Mouse (Mus musculus) hindbrain, embryonic 10.5 days (tissue): ENCODE data around the gene Nfix. TPM values are rescaled to one million over a fixed set of nuclear protein-coding genes. Genes with fewer than 3 reads are reported as not detected.

Source experiments
- DNase-seq: peaks from one replicate; pipeline ENCODE4 v3.0.0-alpha.2; 2017; ENCODE audit warnings: low spot score
- H3K27ac ChIP-seq: fragments of 300-500 bp; sonication (generic); 2 replicates; pipeline ENCODE4 v1.5.1; 2016; ENCODE audit warnings: mild to moderate bottlenecking, moderate library complexity
- H3K27me3 ChIP-seq: fragments of 300-500 bp; sonication (generic); 2 replicates; pipeline ENCODE4 v1.6.1; 2016; ENCODE audit warnings: mild to moderate bottlenecking; ENCODE audit not compliant: poor library complexity, insufficient read depth, severe bottlenecking
- H3K36me3 ChIP-seq: fragments of 300-500 bp; sonication (generic); 2 replicates; pipeline ENCODE4 v1.6.1; 2016; ENCODE audit warnings: mild to moderate bottlenecking, moderate library complexity
- H3K4me1 ChIP-seq: fragments of 300-500 bp; sonication (generic); replicated peaks from 2 replicates; pipeline ENCODE4 v1.6.1; 2016; ENCODE audit warnings: mild to moderate bottlenecking
- H3K4me3 ChIP-seq: fragments of 300-500 bp; sonication (generic); 2 replicates; pipeline ENCODE4 v1.5.1; 2016; ENCODE audit warnings: mild to moderate bottlenecking, moderate library complexity
- H3K9me3 ChIP-seq: fragments of 300-500 bp; sonication (generic); 2 replicates; pipeline ENCODE4 v1.6.1; 2016; ENCODE audit warnings: mild to moderate bottlenecking, moderate library complexity
- WGBS: fragments of 180-500 bp; shearing (Covaris S2); methylation state at CpG from one replicate; pipeline ENCODE4 v1.1.7; 2016; 5-methylcytosine and 5-hydroxymethylcytosine counted together
- polyA plus RNA-seq: library from polyadenylated mRNA; unstranded; fragments of >200 nt; fragmentation: Nextera tagmentation; extraction: Ambion mirVana; gene quantifications from 2 replicates; pipeline ENCODE4 v1.2.1, GENCODE M21; 2016

The Nfix gene
- polyA plus RNA-seq, 1 experiment from 2014 or later: 0.29 TPM

- no peaks in the 10 kb centered on the region for H3K36me3 ChIP-seq
- H3K9me3 ChIP-seq: no peaks in the 10 kb centered on the region
- H3K27me3 ChIP-seq: peaks cover 98% of the 10 kb centered on the region
- peaks cover 14% of the 10 kb centered on the region; the same call in 1 of the 2 replicates for H3K4me1 ChIP-seq
- H3K27ac ChIP-seq: peak overlapping the region; percentile 62
- H3K4me3 ChIP-seq: peak overlapping the region; percentile 56
- WGBS: under 1% methylated on average over 103 of the region's 108 CpGs
- DNase-seq: peak; percentile 49
These were observed 810 bp downstream of the Nfix start for GRCm38 (mm10) chr8:84799136-84799931.

- Histone ChIP-seq H3K4me3 (peak overlapping the region; percentile 56), H3K4me1 (peaks cover 19% of the 10 kb centered on the region; the same call in 1 of the 2 replicates), H3K27me3 (peaks cover 98% of the 10 kb centered on the region), H3K9me3 (no peaks in the 10 kb centered on the region), H3K27ac (no peak overlapping the region), H3K36me3 (no peaks in the 10 kb centered on the region)
- DNase-seq: peak; percentile 24
- WGBS: 37% methylated on average over 10 of the region's 10 CpGs
These were observed 1.6 kb downstream of the Nfix start for GRCm38 (mm10) chr8:84798446-84799135.

GRCm38 (mm10) chr8:84797971-84798370 lies 2.2 kb downstream of the Nfix start:
- WGBS: 64% methylated on average over 6 of the region's 6 CpGs
- no peak overlapping the region for H3K27ac ChIP-seq
- peaks cover 19% of the 10 kb centered on the region; the same call in 1 of the 2 replicates for H3K4me1 ChIP-seq
- peaks cover 98% of the 10 kb centered on the region for H3K27me3 ChIP-seq
- H3K9me3 ChIP-seq: no peaks in the 10 kb centered on the region
- H3K36me3 ChIP-seq: no peaks in the 10 kb centered on the region
- H3K4me3 ChIP-seq: no peak overlapping the region
- DNase-seq: no peak

- Histone ChIP-seq H3K27me3 (peaks cover 98% of the 10 kb centered on the region), H3K4me1 (peaks cover 19% of the 10 kb centered on the region; the same call in 1 of the 2 replicates), H3K36me3 (no peaks in the 10 kb centered on the region), H3K9me3 (no peaks in the 10 kb centered on the region), H3K27ac (no peak overlapping the region), H3K4me3 (no peak overlapping the region)
- no peak for DNase-seq
- 73% methylated on average over 15 of the region's 15 CpGs for WGBS
These were observed 2.8 kb downstream of the Nfix start for GRCm38 (mm10) chr8:84797256-84797797.

GRCm38 (mm10) chr8:84794486-84794885 lies 5.7 kb downstream of the Nfix start:
- peaks cover 100% of the 10 kb centered on the region for H3K27me3 ChIP-seq
- WGBS: 53% methylated on average over 7 of the region's 7 CpGs
- no peaks in the 10 kb centered on the region for H3K9me3 ChIP-seq
- no peak overlapping the region for H3K27ac ChIP-seq
- H3K4me1 ChIP-seq: peaks cover 13% of the 10 kb centered on the region; the same call in 1 of the 2 replicates
- H3K36me3 ChIP-seq: no peaks in the 10 kb centered on the region
- DNase-seq: no peak
- H3K4me3 ChIP-seq: no peak overlapping the region

DNA sequence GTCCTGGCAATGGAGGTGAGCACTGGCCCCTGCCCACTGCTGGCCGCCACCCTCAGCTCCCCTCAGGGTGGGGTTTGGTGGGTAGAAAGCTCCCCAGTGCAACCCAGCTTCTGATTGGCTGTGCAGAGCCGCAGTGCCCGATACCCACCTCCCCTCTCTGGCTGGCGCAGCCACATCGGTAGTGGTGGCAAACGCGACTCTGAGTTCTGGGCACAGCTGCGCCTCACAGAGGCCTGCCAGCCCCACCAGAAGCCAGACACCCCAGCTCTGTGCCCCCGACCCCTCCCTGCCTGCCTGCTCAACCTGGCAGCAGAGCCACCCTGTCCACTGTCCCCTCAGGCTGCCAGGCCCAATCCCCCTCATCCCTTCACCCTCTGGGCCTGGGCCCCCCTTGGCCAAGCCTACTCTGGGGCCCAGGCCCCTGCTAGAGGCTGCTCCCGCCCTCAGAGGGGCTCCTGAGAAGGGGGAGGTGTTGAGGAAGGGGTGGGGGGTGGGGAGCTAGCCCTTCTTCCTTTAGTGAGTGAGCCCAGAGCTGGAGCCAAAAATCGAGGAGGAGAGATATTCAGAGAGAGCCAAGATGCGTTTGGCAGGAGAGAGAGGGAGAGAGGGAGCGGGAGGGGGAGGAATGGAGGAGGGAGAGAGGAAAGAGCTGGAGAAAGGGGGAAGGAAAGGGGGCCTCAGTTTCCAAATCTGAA lies 6.2 kb downstream of the Nfix start:
- 56% methylated on average over 13 of the region's 13 CpGs for WGBS
- Histone ChIP-seq H3K9me3 (no peaks in the 10 kb centered on the region), H3K36me3 (no peaks in the 10 kb centered on the region), H3K27ac (no peak overlapping the region), H3K4me1 (peaks cover 7% of the 10 kb centered on the region; the same call in 1 of the 2 replicates), H3K27me3 (peaks cover 100% of the 10 kb centered on the region), H3K4me3 (no peak overlapping the region)
- no peak for DNase-seq

DNA sequence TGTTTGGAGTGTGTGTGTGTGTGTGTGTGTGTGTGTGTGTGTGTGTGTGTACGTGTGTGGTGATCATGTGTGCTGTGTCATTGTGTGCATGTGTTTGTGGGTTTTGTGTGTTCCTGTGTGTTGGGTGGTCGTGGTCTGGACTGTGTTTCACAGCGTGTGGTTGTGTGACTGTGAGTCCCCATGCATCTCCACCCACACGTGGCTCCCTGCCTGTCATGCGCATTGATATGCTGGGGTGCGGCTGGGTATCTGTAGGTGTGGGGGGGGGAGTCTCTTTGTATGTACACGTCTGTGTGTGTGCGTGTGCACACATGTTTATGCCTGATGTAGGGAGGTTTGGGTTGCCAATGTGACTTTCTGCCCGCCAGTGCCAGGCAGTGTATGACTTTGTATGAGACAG lies 7.0 kb downstream of the Nfix start:
- H3K9me3 ChIP-seq: no peaks in the 10 kb centered on the region
- peaks cover 100% of the 10 kb centered on the region for H3K27me3 ChIP-seq
- H3K4me3 ChIP-seq: no peak overlapping the region
- H3K4me1 ChIP-seq: peaks cover 5% of the 10 kb centered on the region; the same call in 1 of the 2 replicates
- H3K36me3 ChIP-seq: no peaks in the 10 kb centered on the region
- H3K27ac ChIP-seq: no peak overlapping the region
- DNase-seq: no peak
- WGBS: 87% methylated on average over 9 of the region's 9 CpGs

DNA sequence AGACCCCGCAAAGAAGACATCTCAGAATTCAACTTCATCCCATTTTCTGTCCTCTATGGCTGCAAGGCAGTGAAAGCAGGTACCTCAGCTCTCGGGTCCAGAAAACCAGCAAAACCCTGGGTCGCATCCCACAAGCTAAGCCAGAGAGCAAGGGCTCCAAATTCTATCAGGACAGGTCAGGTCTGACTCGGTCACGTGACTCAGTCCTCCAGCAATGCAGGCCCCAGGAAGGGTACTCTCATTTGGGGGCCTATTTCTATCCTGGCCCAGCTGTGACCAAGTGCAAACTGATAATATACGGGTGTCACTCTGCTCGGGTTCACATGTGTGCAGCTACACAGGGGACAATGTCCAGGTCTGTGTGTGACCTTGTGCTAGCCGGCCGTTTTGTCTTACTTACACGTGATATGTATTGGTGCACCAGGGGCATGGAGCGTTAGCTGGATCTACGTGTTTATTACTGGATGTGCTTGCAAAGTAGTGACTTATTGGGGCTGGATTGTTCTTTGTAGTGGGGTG lies 7.7 kb downstream of the Nfix start:
- no peak for DNase-seq
- Histone ChIP-seq H3K36me3 (no peaks in the 10 kb centered on the region), H3K9me3 (no peaks in the 10 kb centered on the region), H3K4me3 (no peak overlapping the region), H3K27ac (no peak overlapping the region), H3K4me1 (peaks cover 5% of the 10 kb centered on the region; the same call in 1 of the 2 replicates), H3K27me3 (peaks cover 100% of the 10 kb centered on the region)
- WGBS: 75% methylated on average over 12 of the region's 12 CpGs

DNA sequence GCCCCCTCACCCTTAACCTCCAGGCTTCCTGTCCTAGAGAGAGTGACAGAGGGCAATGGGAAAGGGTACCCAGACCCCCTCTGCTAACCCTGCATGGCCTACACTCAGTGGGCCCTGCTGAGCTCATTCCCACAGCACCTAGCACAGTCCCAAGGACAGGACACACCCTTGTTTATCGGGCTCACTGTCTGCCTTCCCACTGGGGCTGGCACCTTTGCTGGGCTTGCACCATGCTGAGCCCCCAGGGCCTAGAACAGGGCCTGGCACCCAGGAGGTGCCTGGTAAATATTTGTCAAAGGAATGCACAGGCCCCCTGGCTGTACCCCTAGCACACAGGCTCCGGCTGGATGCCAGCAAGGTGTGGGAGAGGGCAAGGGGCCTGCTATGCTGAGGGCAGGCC lies 9.6 kb downstream of the Nfix start:
- H3K4me3 ChIP-seq: no peak overlapping the region
- H3K4me1 ChIP-seq: peaks cover 10% of the 10 kb centered on the region
- DNase-seq: no peak
- H3K36me3 ChIP-seq: no peaks in the 10 kb centered on the region
- H3K9me3 ChIP-seq: no peaks in the 10 kb centered on the region
- peaks cover 100% of the 10 kb centered on the region for H3K27me3 ChIP-seq
- 63% methylated on average over 2 of the region's 2 CpGs for WGBS
- no peak overlapping the region for H3K27ac ChIP-seq

- 74% methylated on average over 9 of the region's 9 CpGs for WGBS
- Histone ChIP-seq H3K36me3 (no peaks in the 10 kb centered on the region), H3K27ac (no peak overlapping the region), H3K27me3 (peaks cover 100% of the 10 kb centered on the region), H3K4me3 (no peak overlapping the region), H3K4me1 (peaks cover 10% of the 10 kb centered on the region), H3K9me3 (no peaks in the 10 kb centered on the region)
- DNase-seq: no peak
These were observed 10.2 kb downstream of the Nfix start for GRCm38 (mm10) chr8:84789855-84790486.

DNA sequence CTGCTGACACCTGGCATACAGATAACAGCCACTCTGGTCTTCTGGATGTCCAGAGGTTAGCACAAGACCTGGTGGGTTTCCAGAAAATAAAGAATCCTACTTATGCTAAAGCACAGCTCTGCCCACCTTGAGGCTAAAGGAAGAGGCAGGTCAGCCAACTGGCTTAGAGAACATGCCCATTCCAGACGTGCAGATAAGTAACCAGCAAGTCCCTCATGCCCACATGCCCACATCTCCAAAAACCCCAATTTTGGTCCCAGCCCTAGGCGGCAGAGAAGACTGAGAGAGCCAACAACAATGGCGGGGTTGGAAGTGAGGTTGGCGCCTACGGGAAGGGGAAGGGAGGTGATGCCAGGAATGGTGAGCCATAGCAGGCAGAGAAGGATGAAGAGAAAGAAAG lies 10.8 kb downstream of the Nfix start:
- Histone ChIP-seq H3K9me3 (no peaks in the 10 kb centered on the region), H3K36me3 (no peaks in the 10 kb centered on the region), H3K27me3 (peaks cover 100% of the 10 kb centered on the region), H3K27ac (no peak overlapping the region), H3K4me3 (no peak overlapping the region), H3K4me1 (peaks cover 10% of the 10 kb centered on the region)
- DNase-seq: no peak
- WGBS: 36% methylated on average over 5 of the region's 5 CpGs

DNA sequence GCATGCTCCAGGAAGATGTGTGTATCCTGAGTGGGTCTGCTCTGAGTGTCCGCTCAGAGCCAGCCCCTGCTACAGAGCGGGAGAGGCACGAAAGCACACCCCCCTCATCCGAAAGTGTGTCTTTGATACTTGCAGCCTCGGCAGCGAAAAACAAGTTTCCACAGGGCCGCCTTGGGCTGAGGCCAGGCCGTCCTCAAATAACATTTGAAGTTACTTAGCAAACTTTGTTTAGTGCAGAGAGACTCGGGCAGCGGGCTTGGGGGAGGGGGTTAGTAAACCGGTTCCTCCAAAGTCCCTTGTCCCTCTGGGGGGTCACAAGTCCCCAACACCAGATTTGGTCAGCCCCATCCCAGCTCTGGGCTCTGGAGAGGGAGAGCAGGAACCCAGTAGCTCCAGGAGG lies 11.2 kb downstream of the Nfix start:
- H3K9me3 ChIP-seq: no peaks in the 10 kb centered on the region
- peaks cover 100% of the 10 kb centered on the region for H3K27me3 ChIP-seq
- H3K36me3 ChIP-seq: no peaks in the 10 kb centered on the region
- DNase-seq: no peak
- H3K4me3 ChIP-seq: no peak overlapping the region
- 13% methylated on average over 11 of the region's 11 CpGs for WGBS
- no peak overlapping the region for H3K27ac ChIP-seq
- H3K4me1 ChIP-seq: peaks cover 7% of the 10 kb centered on the region
